Mouse (Mus musculus) ES-E14 (cell line): Measurements from ENCODE around the gene Slc7a1. TPM values are rescaled to one million over a fixed set of nuclear protein-coding genes. Genes with fewer than 3 reads are reported as not detected.

Experiments
- DNase-seq: peaks from one replicate; pipeline ENCODE4 v3.0.0-alpha.2; 2013; ENCODE audit warnings: low read depth, low spot score
- H3K27ac ChIP-seq: 2 replicates; pipeline ENCODE4 v1.5.1; 2012; ENCODE audit warnings: low read depth, mild to moderate bottlenecking, low read length, moderate library complexity, mixed read lengths; ENCODE audit not compliant: poor library complexity, insufficient read depth, severe bottlenecking
- H3K36me3 ChIP-seq: 2 replicates; pipeline ENCODE4 v1.6.1; 2012; ENCODE audit warnings: mild to moderate bottlenecking, low read length, moderate library complexity, mixed read lengths; ENCODE audit not compliant: control insufficient read depth, poor library complexity, insufficient read depth, severe bottlenecking
- H3K4me1 ChIP-seq, 2 experiments: fragments of 150-350 bp in 1 of 2; sonication (generic) in 1 of 2; 2 replicates each; pipeline ENCODE4 v1.6.1; 2012; ENCODE audit warnings: low read length in 2 of 2, mild to moderate bottlenecking in 1 of 2, mixed read lengths in 1 of 2; ENCODE audit not compliant: control insufficient read depth in 2 of 2, insufficient read depth in 2 of 2, poor library complexity in 1 of 2
- H3K4me3 ChIP-seq, 2 experiments: fragments of 150-350 bp in 1 of 2; sonication (generic) in 1 of 2; 2 replicates each; pipeline ENCODE4 v1.5.1; 2012; ENCODE audit warnings: low read length in 2 of 2, low read depth in 1 of 2, mild to moderate bottlenecking in 1 of 2, mixed read lengths in 1 of 2; ENCODE audit not compliant: insufficient read depth in 1 of 2, poor library complexity in 1 of 2, severe bottlenecking in 1 of 2
- H3K9ac ChIP-seq: 2 replicates; pipeline ENCODE4 v1.6.1; 2012; ENCODE audit warnings: low read depth, mild to moderate bottlenecking, low read length, mixed read lengths; ENCODE audit not compliant: poor library complexity, insufficient read depth, severe bottlenecking
- H3K9me3 ChIP-seq: fragments of 150-350 bp; sonication (generic); 2 replicates; pipeline ENCODE4 v1.6.1; 2012; ENCODE audit warnings: low read depth, mild to moderate bottlenecking, low read length; ENCODE audit not compliant: control insufficient read depth, insufficient read depth
- CHD2 ChIP-seq: IDR thresholded peaks from 2 replicates; pipeline ENCODE4 v1.6.1; 2014; ENCODE audit warnings: mild to moderate bottlenecking, low read depth, low read length, inconsistent platforms
- HCFC1 ChIP-seq: IDR thresholded peaks from 2 replicates; pipeline ENCODE4 v1.6.1; 2012; ENCODE audit warnings: low read length, inconsistent platforms, borderline replicate concordance; ENCODE audit not compliant: insufficient read depth
- MAFK ChIP-seq: IDR thresholded peaks from 2 replicates; pipeline ENCODE4 v1.6.1; 2014; ENCODE audit warnings: mild to moderate bottlenecking, low read depth, low read length, inconsistent platforms; ENCODE audit not compliant: insufficient read depth
- ZC3H11A ChIP-seq: IDR thresholded peaks from 2 replicates; pipeline ENCODE4 v1.6.1; 2012; ENCODE audit warnings: low read depth, mild to moderate bottlenecking, inconsistent platforms, low read length, borderline replicate concordance
- ZNF384 ChIP-seq: IDR thresholded peaks from 2 replicates; pipeline ENCODE4 v1.6.1; 2012; ENCODE audit warnings: low read depth, low read length, inconsistent platforms
- in situ Hi-C, 2 experiments: fragments of 600-800 bp; cut with MboI; formaldehyde crosslinking; loops; one replicate each; pipeline ENCODE4 v1.15.1; 2025; ENCODE audit warnings: low sequenced_read_pairs in 2 of 2, inconsistent platforms in 1 of 2; ENCODE audit not compliant: unreplicated experiment in 2 of 2
- total RNA-seq: library from RNA; depleted of rRNA; stranded (reverse); fragments of 300-350 nt; gene quantifications from 2 replicates; pipeline ENCODE4 v1.2.3, GENCODE M21; 2012

The Slc7a1 gene
- total RNA-seq, 1 experiment, result 104 TPM

DNA sequence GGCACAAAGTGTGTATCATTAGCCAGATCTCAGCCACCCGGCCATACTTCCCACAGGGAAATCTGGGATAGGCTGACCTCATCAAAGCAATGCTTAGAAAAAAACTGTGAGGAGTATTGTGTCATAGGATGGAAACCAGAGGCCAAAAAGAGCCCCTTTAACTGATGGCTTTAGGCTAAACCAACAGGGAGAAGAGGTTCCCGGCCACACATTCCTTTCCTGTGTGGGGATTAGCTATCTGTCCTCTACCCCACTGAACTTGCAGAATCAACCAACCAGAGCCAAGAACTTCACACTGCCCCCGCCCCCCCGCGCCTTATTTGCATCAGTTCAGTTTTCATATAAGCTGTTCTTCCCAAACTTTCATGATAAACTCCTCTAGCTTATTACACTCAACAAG lies 32.4 kb upstream of the Slc7a1 start:
- DNase-seq, result no peak
- no peak for TF ChIP-seq ZC3H11A
- TF ChIP-seq CHD2, result no peak
- TF ChIP-seq HCFC1, result no peak
- TF ChIP-seq ZNF384, result no peak
- TF ChIP-seq MAFK, result no peak
- Histone ChIP-seq H3K27ac (no peak overlapping the region), H3K9me3 (no peaks in the 10 kb centered on the region), H3K4me3 (no peak overlapping the region), H3K36me3 (no peaks in the 10 kb centered on the region), H3K9ac (no peak overlapping the region), H3K4me1 (no peaks in the 10 kb centered on the region)
- in situ Hi-C loops, result no loop called here

DNA sequence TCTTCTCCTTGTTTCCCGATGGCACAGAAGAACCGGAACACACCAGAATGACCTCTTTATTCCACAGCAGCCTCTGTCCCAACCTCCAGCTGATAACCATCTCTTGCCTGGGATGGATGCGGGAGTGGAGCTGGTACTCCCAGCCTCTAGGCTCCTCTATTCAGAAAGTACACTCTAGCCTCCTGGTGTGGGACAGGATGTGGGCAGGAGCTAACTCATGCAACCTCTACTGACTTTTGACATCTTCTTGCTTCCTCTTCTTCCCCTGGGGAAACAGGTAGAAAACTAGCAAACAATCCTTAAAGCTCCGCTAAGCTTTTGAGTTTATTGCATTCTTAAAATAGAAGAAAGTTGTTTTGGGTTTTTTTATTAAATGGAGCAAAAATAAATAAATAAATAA lies 29.1 kb upstream of the Slc7a1 start:
- in situ Hi-C loops, result no loop called here
- DNase-seq, result no peak
- H3K27ac ChIP-seq, result no peak overlapping the region
- TF ChIP-seq ZNF384, result no peak
- H3K36me3 ChIP-seq, result no peaks in the 10 kb centered on the region
- H3K9me3 ChIP-seq, result no peaks in the 10 kb centered on the region
- no peaks in the 10 kb centered on the region for H3K4me1 ChIP-seq
- no peak overlapping the region for H3K9ac ChIP-seq
- no peak overlapping the region for H3K4me3 ChIP-seq

GRCm38 (mm10) chr5:148425136-148425535 lies 25.4 kb upstream of the Slc7a1 start:
- no peak overlapping the region for H3K4me3 ChIP-seq
- in situ Hi-C loops, result no loop called here
- no peak overlapping the region for H3K27ac ChIP-seq
- no peaks in the 10 kb centered on the region for H3K4me1 ChIP-seq
- no peak overlapping the region for H3K9ac ChIP-seq
- no peaks in the 10 kb centered on the region for H3K9me3 ChIP-seq
- DNase-seq, result no peak
- no peaks in the 10 kb centered on the region for H3K36me3 ChIP-seq
- TF ChIP-seq MAFK (no peak), CHD2 (no peak), ZNF384 (no peak), HCFC1 (no peak), ZC3H11A (no peak)

DNA sequence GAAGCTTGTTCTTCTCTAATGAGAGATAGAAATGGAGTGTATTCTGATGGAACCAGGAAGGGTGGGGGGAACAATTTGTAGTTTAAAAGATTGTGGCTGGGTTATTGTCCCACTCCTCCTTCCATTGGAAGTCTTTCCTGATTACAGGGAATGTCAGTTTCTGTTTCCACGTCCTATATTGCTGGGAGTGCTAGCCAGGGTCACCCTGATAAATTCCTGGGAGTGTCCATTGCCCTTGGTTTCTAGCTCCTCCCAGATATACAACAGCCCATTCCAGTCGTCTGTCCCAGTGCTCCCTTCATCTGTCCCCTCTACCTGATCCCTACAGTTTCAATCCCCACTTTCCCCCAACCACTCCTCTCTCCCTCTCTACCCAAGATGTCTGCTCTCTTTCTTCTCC lies 21.6 kb upstream of the Slc7a1 start:
- no peak for TF ChIP-seq ZC3H11A
- DNase-seq, result no peak
- H3K9ac ChIP-seq, result no peak overlapping the region
- H3K9me3 ChIP-seq, result peaks cover 2% of the 10 kb centered on the region; the same call in 1 of the 2 replicates
- no peak overlapping the region for H3K27ac ChIP-seq
- no peak overlapping the region for H3K4me3 ChIP-seq
- in situ Hi-C loops, result no loop called here
- no peaks in the 10 kb centered on the region for H3K4me1 ChIP-seq
- H3K36me3 ChIP-seq, result no peaks in the 10 kb centered on the region

GRCm38 (mm10) chr5:148419112-148419526 lies 19.4 kb upstream of the Slc7a1 start:
- no peak for DNase-seq
- no peak overlapping the region for H3K4me3 ChIP-seq
- no peak overlapping the region for H3K27ac ChIP-seq
- H3K36me3 ChIP-seq, result no peaks in the 10 kb centered on the region
- no peak overlapping the region for H3K9ac ChIP-seq
- in situ Hi-C loops, result no loop called here
- peaks cover 2% of the 10 kb centered on the region; the same call in 1 of the 2 replicates for H3K9me3 ChIP-seq
- H3K4me1 ChIP-seq, result peaks cover 2 to 6% of the 10 kb centered on the region in 2 experiments; a peak in 1 of 4 replicates
- no peak for TF ChIP-seq CHD2
- TF ChIP-seq MAFK, result no peak
- TF ChIP-seq ZNF384, result no peak
- TF ChIP-seq HCFC1, result no peak
- no peak for TF ChIP-seq ZC3H11A
